Mouse (Mus musculus) G1E (cell line): ENCODE measurements at regions not wholly inside any gene's neighbourhood (a gene's known extent, or its start where the extent isn't known, plus 50 kb on each side); places are given as distances from the start of the nearest gene placed in this dataset.

Experiments used
- CTCF ChIP-seq: IDR thresholded peaks from 2 replicates; pipeline ENCODE4 v1.5.1; 2012; ENCODE audit warnings: low read depth, low read length, inconsistent platforms, mixed read lengths
- GATA1 ChIP-seq: IDR thresholded peaks from 2 replicates; pipeline ENCODE4 v1.6.1; 2012; ENCODE audit warnings: borderline replicate concordance, low read length, inconsistent platforms, mixed read lengths

DNA sequence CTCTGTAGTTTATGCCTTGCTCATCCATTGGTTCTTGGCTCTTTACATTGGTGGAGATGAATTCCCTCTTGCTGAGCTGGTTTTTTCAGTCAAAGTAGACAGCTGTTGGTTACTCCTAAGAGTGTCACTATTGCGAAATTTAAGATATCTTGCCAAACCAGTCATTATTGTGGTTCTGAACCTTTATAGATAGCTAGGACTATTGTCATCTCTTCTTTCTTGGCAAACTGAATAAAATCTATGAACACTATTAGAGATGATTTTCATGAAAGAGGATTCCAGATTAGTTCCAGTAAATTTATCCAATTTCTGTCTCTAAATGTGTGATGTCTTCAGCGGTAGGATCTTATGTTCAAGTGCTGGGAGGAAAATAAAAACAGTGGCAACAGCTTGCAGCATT lies 275.3 kb upstream of the Nrxn1 start:
- TF ChIP-seq CTCF (no peak), GATA1 (no peak)
